ENCODE assay signal across 8 mouse cellular contexts in the genomic region with DNA sequence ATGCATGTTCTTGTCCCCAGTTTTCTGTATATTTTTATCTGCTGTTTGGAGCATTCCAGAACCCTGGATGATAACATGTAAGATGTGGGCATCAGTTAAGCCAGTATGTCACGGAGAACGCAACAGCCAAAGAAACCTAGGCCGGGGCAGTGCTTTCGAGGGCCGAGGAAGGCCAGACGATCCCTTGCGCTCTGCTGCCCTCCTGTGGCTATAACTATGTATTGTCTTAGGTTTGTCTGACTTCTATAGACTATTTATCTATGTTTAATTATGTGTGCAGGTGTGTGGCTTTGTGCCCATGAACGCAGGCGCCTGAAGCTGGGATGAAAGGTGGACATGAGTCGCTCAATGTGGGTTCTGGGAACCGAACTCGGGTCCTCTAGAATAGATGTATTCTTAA. TPM values are rescaled to one million over a fixed set of nuclear protein-coding genes. Genes with fewer than 3 reads are reported as not detected.
A peak's percentile ranks its signal among the peaks of the same experiment; 100 is the strongest.
DNase-seq lines count a peak whose midpoint lies in the region; ATAC-seq and TF ChIP-seq lines count a peak whose summit lies in the region.

No protein-coding gene starts in this region.

- H3K4me2 ChIP-seq in embryonic facial prominence, embryonic 13.5 days = 0 out of 2 replicates have a peak overlapping the region, but pooled peaks have one; percentile 9
- no peak overlapping the region for H3K4me2 ChIP-seq in limb, embryonic 14.5 days (replicated peaks; ENCODE audit: low read depth, low read length, severe bottlenecking)
- H3K4me2 ChIP-seq in neural tube, embryonic 11.5 days (ENCODE audit: low read depth) = no peak overlapping the region

- H3K9me3 ChIP-seq in embryonic facial prominence, embryonic 13.5 days = no peaks in the 10 kb centered on the region
- no peaks in the 10 kb centered on the region for H3K9me3 ChIP-seq in limb, embryonic 14.5 days (ENCODE audit: control insufficient read depth, low read length)
- H3K9me3 ChIP-seq in neural tube, embryonic 11.5 days (ENCODE audit: control insufficient read depth, low read length) = no peaks in the 10 kb centered on the region

- no peak overlapping the region for H3K9ac ChIP-seq in embryonic facial prominence, embryonic 13.5 days
- no peak overlapping the region for H3K9ac ChIP-seq in limb, embryonic 14.5 days (ENCODE audit: low read depth, low read length, severe bottlenecking)
- H3K9ac ChIP-seq in neural tube, embryonic 11.5 days (ENCODE audit: low read length) = no peak overlapping the region

- no peak for TF ChIP-seq POLR2A in limb, embryonic 14.5 days (IDR thresholded peaks at IDR 0.05; ENCODE audit: borderline replicate concordance, extremely low read depth, insufficient read depth, insufficient read length)

- no peak overlapping the region for H3K4me3 ChIP-seq in embryonic facial prominence, embryonic 13.5 days
- H3K4me3 ChIP-seq in limb, embryonic 14.5 days (replicated peaks; ENCODE audit: low read length) = no peak overlapping the region
- H3K4me3 ChIP-seq in neural tube, embryonic 11.5 days (ENCODE audit: low read depth, low read length) = no peak overlapping the region

- WGBS in embryonic facial prominence, embryonic 13.5 days = 3% methylated on average over 12 of the region's 12 CpGs
- WGBS in limb, embryonic 14.5 days = 5% methylated on average over 12 of the region's 12 CpGs
- WGBS in neural tube, embryonic 11.5 days = 5% methylated on average over 12 of the region's 12 CpGs

- peaks cover 26% of the 10 kb centered on the region for H3K4me1 ChIP-seq in embryonic facial prominence, embryonic 13.5 days
- peaks cover 8% of the 10 kb centered on the region for H3K4me1 ChIP-seq in limb, embryonic 14.5 days (ENCODE audit: control insufficient read depth, insufficient read depth, low read length)
- peaks cover 8% of the 10 kb centered on the region; the same call in 1 of the 2 replicates for H3K4me1 ChIP-seq in neural tube, embryonic 11.5 days (ENCODE audit: control insufficient read depth, insufficient read depth, low read length)

- peaks cover 4% of the 10 kb centered on the region for H3K27me3 ChIP-seq in embryonic facial prominence, embryonic 13.5 days
- H3K27me3 ChIP-seq in limb, embryonic 14.5 days (ENCODE audit: control insufficient read depth, insufficient read depth, low read length) = no peaks in the 10 kb centered on the region
- H3K27me3 ChIP-seq in neural tube, embryonic 11.5 days (ENCODE audit: control insufficient read depth, insufficient read depth, low read length) = no peaks in the 10 kb centered on the region

- no peaks in the 10 kb centered on the region for H3K36me3 ChIP-seq in embryonic facial prominence, embryonic 13.5 days
- peaks cover 4% of the 10 kb centered on the region for H3K36me3 ChIP-seq in limb, embryonic 14.5 days (ENCODE audit: control insufficient read depth, insufficient read depth, low read length)
- H3K36me3 ChIP-seq in neural tube, embryonic 11.5 days (ENCODE audit: control insufficient read depth, insufficient read depth, low read length) = no peaks in the 10 kb centered on the region

- ATAC-seq in embryonic facial prominence, embryonic 13.5 days (ENCODE audit: insufficient number of reproducible peaks, insufficient read depth, low FRiP score, low TSS enrichment, low read depth) = no peak
- ATAC-seq in hematopoietic stem cell, adult 5-6 weeks (replicated peaks in 1 of 2; ENCODE audit: insufficient read depth in 1 of 2, low FRiP score in 2 of 2, low TSS enrichment in 1 of 2, low read depth in 1 of 2, poor library complexity in 2 of 2, severe bottlenecking in 2 of 2) = 0 out of 4 replicates have a peak, but pooled peaks have one; percentile 14 to 40
- ATAC-seq in limb, embryonic 14.5 days (ENCODE audit: low FRiP score, low read depth) = peak; percentile 27; the same call in 1 of the 2 replicates
- no peak for ATAC-seq in neural tube, embryonic 11.5 days (ENCODE audit: insufficient read depth, low FRiP score, low TSS enrichment)

- DNase-seq in urinary bladder, adult 18-20 months (ENCODE audit: low spot score in 2 of 2) = peak; percentile 34 to 43
- no peak for DNase-seq in urinary bladder, postnatal 10 days (ENCODE audit: low spot score)
- peak; percentile 73 to 83 for DNase-seq in adrenal gland, postnatal 36 days
- peak; percentile 86 for DNase-seq in limb, embryonic 14.5 days (ENCODE audit: low spot score)
- peak; percentile 81 for DNase-seq in neural tube, embryonic 11.5 days (ENCODE audit: low spot score)
- peak; percentile 61 to 81 for DNase-seq in thymus, postnatal 10 days (ENCODE audit: low spot score in 2 of 2)

- no peak overlapping the region for H3K27ac ChIP-seq in embryonic facial prominence, embryonic 13.5 days
- H3K27ac ChIP-seq in limb, embryonic 14.5 days (replicated peaks; ENCODE audit: low read depth, low read length) = no peak overlapping the region
- no peak overlapping the region for H3K27ac ChIP-seq in neural tube, embryonic 11.5 days (ENCODE audit: low read depth, low read length)

RNA-seq across cellular contexts. Expression of a gene that starts 2.5 kb away (rescaled TPM):
- 10 to 100 TPM in 1 of 2 experiments, 1 to 10 TPM in 1; 7.6 to 16.8 TPM for total RNA-seq in adrenal gland, postnatal 36 days (2021)
- 16.2 and 16.7 TPM in 2 replicates for polyA plus RNA-seq in embryonic facial prominence, embryonic 13.5 days (2015; fragmentation: Nextera tagmentation; extraction: Ambion mirVana)
- 76.4 and 117 TPM in 2 replicates for total RNA-seq in hematopoietic stem cell, adult 5-6 weeks (2017)
- 19.4 and 23.5 TPM in 2 replicates for polyA plus RNA-seq in limb, embryonic 14.5 days (2012; rRNA removed)
- polyA plus RNA-seq in limb, embryonic 14.5 days (2014; fragmentation: Nextera tagmentation; extraction: Ambion mirVana) = 10.0 and 14.1 TPM in 2 replicates
- 26.7 and 29.2 TPM in 2 replicates for polyA plus RNA-seq in neural tube, embryonic 11.5 days (2014; fragmentation: Nextera tagmentation; extraction: Ambion mirVana)

RNA-seq across cellular contexts. Expression of a gene that starts 6.6 kb away (rescaled TPM):
- total RNA-seq in adrenal gland, postnatal 36 days (2021) = 1 to 10 TPM; 1.3 to 2.7 TPM
- 9.2 and 9.6 TPM in 2 replicates for polyA plus RNA-seq in embryonic facial prominence, embryonic 13.5 days (2015; fragmentation: Nextera tagmentation; extraction: Ambion mirVana)
- 0.45 TPM in 1 of 2 replicates, not detected in the other for total RNA-seq in hematopoietic stem cell, adult 5-6 weeks (2017)
- 21.9 and 22.6 TPM in 2 replicates for polyA plus RNA-seq in limb, embryonic 14.5 days (2012; rRNA removed)
- 6.4 and 8.5 TPM in 2 replicates for polyA plus RNA-seq in limb, embryonic 14.5 days (2014; fragmentation: Nextera tagmentation; extraction: Ambion mirVana)
- polyA plus RNA-seq in neural tube, embryonic 11.5 days (2014; fragmentation: Nextera tagmentation; extraction: Ambion mirVana) = 13.0 and 14.1 TPM in 2 replicates

Comparison
In these comparisons a context has a peak if more than half of its experiments do, and no peak if none do; other contexts are left out.
1. ATAC-seq: peak in hematopoietic stem cell, adult 5-6 weeks (2 of 2) and limb, embryonic 14.5 days (single experiment); none in embryonic facial prominence, embryonic 13.5 days (single experiment) and neural tube, embryonic 11.5 days (single experiment).